Mouse (Mus musculus) T-cell, adult 2 months (primary cell): ENCODE data around the gene Clpx.

ENCODE experiments used
- DNase-seq: peaks from one replicate; pipeline ENCODE4 v3.0.0; 2022; ENCODE audit warnings: low spot score

The Clpx gene

DNA sequence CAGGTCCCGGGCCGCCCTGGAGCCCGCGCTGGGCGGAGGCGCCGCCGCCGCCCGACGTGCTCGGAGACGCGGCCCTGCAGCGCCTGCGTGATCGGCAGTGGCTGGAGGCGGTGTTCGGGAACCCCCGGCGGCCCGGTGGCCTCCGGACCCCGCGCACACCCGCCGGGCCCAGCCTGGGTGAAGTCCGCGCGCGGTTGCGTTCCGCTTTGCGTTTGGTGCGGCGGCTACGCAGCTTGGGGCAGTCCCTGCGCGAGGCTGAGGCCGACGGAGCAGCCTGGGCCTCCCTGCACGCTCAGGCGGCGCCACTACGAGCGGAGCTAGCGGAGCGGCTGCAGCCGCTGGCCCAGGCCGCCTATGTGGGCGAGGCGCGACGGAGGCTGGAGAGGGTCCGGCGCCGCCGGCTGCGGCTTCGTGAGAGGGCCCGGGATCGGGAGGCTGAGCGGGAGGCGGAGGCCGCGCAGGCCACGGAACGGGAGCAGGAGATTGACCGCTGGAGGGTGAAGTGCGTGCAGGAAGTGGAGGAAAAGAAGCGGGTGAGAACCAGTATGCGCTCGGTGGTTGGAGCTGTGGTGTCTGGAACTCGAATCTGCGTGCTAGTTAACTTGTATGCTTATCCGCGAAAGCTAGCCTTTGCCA lies 52.5 kb downstream of the Clpx start:
- peak; percentile 51 for DNase-seq

DNA sequence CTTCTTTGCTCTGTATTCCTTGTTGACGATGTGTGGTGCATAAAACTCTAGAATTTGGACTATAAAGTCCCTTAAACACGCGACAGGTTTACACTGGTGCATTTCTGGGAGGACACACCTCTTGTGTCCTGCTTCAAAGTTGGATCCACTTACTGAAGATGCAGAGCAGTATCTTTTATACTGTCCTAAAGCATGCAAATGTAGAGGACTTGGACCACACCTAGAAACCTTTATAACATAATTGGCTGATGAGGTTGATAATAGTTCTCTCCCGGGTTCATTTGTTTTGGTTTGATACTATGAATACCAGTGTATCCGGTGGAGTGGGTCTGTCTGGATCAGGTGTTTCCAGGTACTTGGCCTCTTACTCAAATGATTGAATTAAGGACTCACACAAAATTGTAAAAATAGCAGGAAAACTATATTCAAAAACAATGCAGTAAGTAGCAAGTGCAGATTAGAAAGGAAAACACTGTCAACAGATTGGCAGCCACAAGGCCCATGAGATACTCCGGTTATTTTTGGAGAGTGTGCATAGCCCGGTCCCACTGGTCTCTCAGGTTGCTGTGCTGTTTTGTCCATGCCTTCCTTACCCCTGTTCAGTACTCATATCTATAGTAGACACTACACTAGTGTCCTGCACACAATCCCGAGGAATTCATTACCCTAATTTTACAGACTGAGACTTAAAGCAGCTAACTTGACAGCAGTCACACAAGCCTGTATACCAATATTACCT lies 53.2 kb downstream of the Clpx start:
- no peak for DNase-seq

DNA sequence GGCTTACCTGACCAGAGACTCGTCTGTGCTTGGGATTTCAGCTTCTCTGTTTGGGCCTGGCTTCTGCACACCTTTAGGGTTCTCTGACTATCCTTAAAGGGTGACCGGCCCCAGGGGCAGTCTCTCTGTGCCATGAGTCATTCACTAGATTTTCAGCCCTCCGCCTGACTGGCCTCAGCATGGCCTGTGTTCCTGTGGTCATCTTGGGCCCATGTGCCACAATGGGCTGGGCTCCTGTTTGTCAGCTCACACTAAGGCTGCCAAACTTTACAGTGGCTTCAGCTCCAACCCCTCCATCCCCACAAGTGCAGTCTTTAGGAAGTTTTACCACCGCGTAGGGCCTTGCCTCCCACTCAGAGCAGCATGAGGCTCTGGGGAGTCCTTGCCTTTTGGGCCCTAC lies 59.2 kb downstream of the Clpx start:
- DNase-seq: no peak

DNA sequence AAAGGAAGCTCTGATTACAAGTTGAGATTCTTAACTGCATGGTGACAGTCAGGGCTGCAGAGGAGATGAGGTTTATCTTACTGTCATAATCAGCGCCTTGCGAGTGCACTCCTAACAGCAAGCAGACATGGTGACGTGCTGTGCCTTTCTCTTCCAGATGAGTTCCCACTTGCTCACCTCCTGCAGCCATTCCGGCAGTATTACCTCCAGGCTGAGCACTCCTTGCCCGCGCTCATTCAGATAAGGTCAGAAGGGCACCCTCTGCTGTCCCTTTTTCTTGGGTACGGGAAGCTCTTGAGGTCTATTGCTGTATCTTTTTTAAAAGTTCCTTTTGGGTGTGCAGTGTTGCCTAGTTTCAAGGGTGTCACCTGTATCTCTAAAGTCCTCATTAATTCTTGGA lies 62.5 kb downstream of the Clpx start:
- DNase-seq: no peak

DNA sequence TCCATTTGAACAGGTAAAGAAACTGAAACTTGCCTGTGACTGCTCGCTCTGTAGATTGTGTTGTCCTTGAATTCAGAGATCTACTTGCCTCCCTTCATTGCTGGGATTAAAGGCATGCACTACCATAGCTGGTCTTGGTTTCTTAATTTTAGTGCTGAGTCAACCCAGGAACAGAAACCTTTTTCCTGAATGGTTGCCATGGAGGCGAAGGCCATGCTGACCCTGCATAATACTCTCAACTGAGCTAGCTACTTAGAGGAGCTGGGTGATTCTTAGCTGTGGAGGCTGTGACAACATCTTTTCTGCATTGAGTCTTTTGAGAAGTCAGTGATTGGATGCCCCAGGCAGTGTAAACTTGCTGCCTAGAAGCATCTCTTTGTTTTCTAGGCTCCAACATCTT lies 62.9 kb downstream of the Clpx start:
- DNase-seq: no peak

DNA sequence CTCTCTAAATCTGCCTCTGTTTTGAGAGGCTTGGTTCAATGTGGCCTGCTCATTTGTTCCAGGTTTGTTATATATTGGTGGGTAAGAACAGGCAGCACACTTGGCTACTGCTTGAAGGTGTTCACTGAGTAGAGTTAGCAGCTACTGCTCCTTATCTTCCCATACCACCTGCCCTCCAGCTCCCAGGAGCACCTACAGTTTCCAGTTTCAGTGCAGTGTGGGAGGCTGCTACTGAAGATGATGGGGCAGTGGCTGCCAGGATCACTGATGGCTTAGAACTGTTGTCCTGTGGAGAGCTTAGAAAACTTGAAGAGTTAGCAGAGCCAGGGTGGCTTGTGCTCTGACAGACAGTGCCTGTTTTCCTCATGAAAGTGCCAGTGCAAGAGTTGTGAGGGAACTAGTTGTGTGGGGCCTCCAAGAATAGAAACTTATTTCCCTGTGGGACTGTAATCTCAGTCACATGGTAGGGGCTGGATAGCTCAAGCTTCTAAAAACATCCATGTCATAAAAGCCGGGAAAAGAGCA lies 65.0 kb downstream of the Clpx start:
- DNase-seq: no peak

DNA sequence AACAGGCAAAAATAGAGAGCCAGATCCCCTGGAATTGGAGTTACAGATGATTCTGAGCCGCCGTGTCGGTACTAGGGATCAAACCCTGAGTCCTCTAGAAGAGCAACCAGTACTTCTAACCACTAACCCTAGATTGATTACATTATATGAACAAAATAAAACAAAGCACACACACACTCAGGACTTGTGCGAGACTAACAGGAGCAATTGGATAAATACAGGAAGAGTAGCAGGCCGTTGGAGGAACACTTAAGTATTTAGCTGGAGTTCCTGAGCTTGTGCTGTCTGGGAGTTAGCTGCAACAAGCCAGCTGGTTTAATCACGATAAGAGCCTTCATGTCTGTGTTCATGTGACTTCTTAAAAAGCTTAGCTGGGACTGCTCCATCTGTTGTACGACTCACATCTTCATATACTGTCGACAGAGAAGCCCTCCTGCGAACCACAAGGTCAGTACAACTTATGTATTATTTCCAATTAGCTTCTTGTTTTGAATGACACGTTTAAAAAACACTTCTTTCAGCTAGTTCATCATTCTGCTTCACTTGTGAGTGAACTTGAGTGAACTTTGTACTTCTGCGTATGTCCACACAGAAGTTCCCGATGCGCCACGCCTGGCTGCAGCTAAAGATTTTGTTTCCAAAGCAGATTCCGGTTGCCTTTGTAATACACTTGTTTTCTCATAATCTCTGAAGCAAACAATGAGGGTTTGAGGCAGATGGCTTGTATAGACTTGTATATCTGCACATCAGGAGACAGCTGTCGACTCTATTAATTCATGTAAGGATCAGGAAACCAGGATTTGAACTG lies 66.8 kb downstream of the Clpx start, which contains the start of gene Ubap1l:
Gene Ubap1l, plus strand, starts transcription at position 401 of the 808 bp plus-strand sequence.
- DNase-seq: no peak

DNA sequence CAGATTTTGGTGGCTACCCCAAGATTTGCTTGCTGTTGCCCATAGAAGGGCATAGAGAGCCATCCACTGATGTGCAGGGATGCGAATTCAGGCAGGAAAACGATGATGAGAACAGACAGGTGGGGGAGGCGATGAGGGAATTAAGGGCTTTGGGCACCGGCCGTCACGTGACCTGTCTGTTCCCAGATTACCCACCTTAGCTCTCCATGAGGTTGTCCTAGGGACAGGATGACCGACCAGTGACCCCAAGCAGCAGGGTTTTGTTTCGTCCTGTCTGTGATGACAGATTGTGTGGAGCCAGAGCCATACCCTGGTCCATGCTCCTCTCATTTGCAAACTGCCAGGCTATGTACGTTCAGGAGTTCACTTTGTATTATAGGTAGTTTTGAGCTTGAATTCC lies 69.6 kb downstream of the Clpx start:
- no peak for DNase-seq

DNA sequence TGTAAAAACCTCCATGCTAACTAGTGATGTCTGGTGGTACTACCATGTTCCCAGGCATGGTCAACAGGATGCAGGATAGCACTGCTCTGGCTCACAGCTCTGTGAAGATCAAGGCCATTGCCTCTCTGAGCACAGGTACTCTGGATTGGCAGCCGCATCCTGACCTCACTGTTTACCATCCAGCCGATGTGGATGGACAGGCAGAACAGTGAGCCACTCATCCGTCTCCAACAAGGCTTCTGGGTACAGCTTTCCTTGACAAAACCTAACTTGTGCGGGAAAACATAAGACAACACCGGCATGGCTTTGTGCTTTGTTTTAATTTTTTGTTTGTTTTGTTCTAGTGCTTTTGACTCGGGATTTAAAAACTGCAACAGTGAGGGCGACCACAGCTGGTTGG lies 71.7 kb downstream of the Clpx start:
- no peak for DNase-seq

DNA sequence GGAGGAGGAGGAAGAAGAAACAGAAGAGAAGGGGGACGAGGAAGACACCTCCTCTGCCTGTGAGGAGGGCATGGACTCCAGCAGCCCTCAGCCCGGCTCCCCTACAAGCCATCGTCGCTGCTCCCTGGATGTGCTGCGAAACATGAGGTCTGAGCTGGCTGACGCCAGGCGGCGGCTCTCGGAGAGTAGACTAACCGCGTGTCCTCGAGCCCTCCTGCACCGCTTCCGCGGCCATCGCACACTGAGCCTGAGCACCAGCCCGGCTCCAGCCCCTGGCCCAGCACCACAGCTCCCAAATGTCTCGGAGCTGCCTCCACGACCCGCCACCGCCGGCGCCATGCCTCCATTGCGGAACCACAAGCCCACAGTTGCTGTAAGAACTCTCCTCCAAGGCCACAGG lies 77.7 kb downstream of the Clpx start:
- no peak for DNase-seq

DNA sequence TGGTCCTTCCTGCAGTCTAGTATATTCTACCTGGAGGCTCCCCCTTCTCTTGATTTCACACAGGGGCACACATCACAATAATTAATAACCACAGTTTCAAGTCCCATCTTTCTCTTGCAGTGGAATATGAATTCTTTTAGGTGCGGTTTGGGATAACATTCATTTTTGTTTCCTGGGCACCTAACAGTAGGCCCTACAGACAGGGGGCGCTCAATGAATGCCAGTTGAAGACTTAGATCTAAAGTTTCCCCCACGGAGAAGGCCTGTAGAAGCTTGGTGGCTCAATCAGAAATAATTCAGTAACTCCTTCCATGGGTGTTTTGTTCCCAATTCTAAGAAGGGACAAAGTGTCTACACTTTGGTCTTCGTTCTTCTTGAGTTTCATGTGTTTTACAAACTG lies 78.4 kb downstream of the Clpx start:
- DNase-seq: no peak

DNA sequence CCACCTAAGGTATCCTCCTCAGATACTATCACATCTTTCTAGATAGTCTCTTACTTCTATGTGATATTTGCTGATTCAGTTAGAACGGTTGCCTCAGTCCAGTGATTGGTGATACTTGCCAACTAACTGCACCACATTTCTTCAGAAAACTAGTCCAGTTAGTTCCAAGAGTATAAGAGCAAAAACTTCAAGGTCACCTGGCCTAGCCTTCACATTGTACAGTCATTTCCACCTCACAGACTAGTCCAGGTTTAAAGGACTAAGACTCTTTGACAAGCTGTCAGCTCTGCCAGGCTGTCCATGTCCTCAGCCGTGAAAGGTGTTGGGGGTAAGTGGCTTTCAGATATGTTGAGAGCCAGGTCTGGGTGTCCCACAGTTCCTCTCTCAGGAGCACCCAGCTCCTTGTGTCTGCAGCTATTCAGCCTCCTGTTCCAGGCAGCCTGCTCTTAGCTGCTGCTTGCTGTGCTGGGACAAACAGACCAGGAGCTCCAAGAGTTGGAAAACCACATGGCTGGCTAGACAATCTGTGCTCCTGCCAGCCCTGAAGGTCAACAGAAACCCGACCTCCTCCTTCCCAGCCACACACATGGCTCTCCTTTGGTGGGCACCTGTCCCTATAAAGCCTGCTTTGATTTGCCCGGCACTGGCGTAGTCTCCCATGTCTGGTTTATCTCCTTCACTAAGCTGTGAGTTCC lies 80.6 kb downstream of the Clpx start:
- DNase-seq: no peak

DNA sequence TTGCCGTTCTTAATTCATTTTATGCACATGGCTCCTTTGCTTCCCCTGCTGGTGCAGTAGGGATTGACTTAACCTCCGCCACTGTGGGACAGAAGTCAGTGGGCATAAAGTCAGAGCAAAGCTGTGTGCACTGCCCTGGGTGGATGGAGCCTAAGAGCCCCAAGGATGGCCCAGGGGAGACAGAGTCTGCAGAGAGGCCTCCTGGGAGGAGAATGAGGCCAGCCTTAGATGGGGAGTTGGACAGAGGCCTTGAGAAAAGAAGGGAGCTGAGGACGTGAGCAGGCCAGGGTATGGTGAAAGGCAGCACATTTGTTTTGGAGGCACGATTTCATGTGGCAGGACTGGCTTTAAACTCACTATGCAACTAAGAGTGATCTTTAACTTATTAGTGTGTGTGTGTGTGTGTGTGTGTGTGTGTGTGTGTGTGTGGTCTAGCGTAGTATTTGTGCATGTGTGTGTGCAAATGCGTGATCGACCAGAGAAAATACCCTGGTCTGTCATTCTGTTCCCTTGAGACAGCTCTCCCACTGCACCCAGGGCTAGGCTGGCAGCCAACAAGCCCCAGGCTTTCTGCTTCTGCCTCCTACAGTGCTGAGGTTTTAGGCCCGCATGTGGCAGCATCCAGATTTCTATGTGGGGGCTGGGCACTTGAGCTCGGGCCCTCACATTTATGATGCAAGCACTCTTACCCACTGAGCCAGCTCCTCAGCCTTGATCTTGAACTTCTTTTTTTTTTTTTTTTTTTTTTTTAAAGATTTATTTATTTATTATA lies 81.3 kb downstream of the Clpx start:
- no peak for DNase-seq
